Mouse (Mus musculus) G1E (cell line): Measurements from ENCODE around the gene Slc38a7. TPM values are rescaled to one million over a fixed set of nuclear protein-coding genes. Genes with fewer than 3 reads are reported as not detected.

ENCODE experiments used
- ATAC-seq: 2 replicates; pipeline ENCODE4 v1.8.0; 2016; ENCODE audit warnings: mild to moderate bottlenecking; ENCODE audit not compliant: insufficient number of reproducible peaks, poor library complexity, low FRiP score, severe bottlenecking; ENCODE audit errors: extremely low read depth
- DNase-seq: peaks from one replicate; pipeline ENCODE4 v3.0.0; 2012; ENCODE audit warnings: low spot score
- H3K27me3 ChIP-seq: 2 replicates; pipeline ENCODE4 v1.6.1; 2012; ENCODE audit warnings: mild to moderate bottlenecking, low read length, inconsistent platforms; ENCODE audit not compliant: insufficient read depth
- H3K36me3 ChIP-seq: replicated peaks from 2 replicates; pipeline ENCODE3; 2012; ENCODE audit warnings: mild to moderate bottlenecking, inconsistent platforms
- H3K4me1 ChIP-seq: 2 replicates; pipeline ENCODE4 v1.6.1; 2012; ENCODE audit warnings: low read depth, low read length, inconsistent platforms, mixed read lengths; ENCODE audit not compliant: insufficient read depth
- H3K4me3 ChIP-seq: 2 replicates; pipeline ENCODE4 v1.5.1; 2012; ENCODE audit warnings: low read depth, mild to moderate bottlenecking, inconsistent platforms, low read length, moderate library complexity, mixed read lengths
- H3K9me3 ChIP-seq: replicated peaks from 2 replicates; pipeline ENCODE4 v1.6.1; 2012; ENCODE audit warnings: inconsistent platforms
- CTCF ChIP-seq: IDR thresholded peaks from 2 replicates; pipeline ENCODE4 v1.5.1; 2012; ENCODE audit warnings: low read depth, low read length, inconsistent platforms, mixed read lengths
- GATA1 ChIP-seq: IDR thresholded peaks from 2 replicates; pipeline ENCODE4 v1.6.1; 2012; ENCODE audit warnings: borderline replicate concordance, low read length, inconsistent platforms, mixed read lengths
- GATA2 ChIP-seq: IDR thresholded peaks from 2 replicates; pipeline ENCODE4 v1.6.1; 2012; ENCODE audit warnings: low read depth, low read length, inconsistent platforms, borderline replicate concordance
- POLR2AphosphoS5 ChIP-seq: IDR thresholded peaks from 2 replicates; pipeline ENCODE4 v1.6.1; 2012; ENCODE audit warnings: low read depth, low read length, inconsistent platforms; ENCODE audit not compliant: insufficient replicate concordance
- TAL1 ChIP-seq: conservative IDR thresholded peaks from 2 replicates; pipeline ENCODE4 v1.6.1; 2012; ENCODE audit warnings: low read depth, low read length, inconsistent platforms, mixed read lengths
- polyA plus RNA-seq: library from polyadenylated mRNA; stranded (reverse); fragments of >175 nt; gene quantifications from 2 replicates; pipeline ENCODE4 v1.2.3, GENCODE M21; 2012
- total RNA-seq, 2 experiments: library from RNA; stranded (forward) in 1 of 2; stranded (reverse) in 1 of 2; fragments of 200-1000 nt in 1 of 2; fragments of >200 nt in 1 of 2; fragmentation: Nextera tagmentation in 1 of 2; gene quantifications; 2 replicates each; pipeline ENCODE4 v1.2.3; 2014 to 2017

Gene Slc38a7
- total and polyA plus RNA-seq, 3 experiments = 13.3 to 24.6 (median 16.1) TPM

DNA sequence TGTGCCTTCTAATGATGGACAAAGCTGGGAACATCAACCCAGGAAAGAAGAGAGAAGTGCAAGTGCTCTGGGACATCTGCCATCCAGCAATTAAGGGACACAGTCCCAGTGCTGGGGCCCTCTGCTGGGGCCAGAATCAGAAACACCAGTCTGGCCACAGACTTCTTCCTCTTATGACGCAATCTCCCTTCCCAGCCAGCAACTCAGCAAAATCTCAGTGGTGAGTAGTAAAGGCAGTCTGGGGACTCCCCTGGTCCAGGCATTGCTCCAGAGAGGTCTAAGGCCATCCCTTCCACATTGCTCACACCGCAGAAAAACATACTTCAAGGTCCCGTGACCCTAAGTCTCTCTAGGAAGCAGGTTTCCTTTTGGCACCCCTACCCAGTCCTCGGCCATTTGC is 1.0 kb downstream of the Slc38a7 start:
- peaks cover 31% of the 10 kb centered on the region for H3K36me3 ChIP-seq
- ATAC-seq (peak; percentile 40), DNase-seq (peak; percentile 40)
- no peaks in the 10 kb centered on the region for H3K27me3 ChIP-seq
- peak overlapping the region; percentile 77 for H3K4me3 ChIP-seq
- peaks cover 42% of the 10 kb centered on the region for H3K4me1 ChIP-seq
- no peak for TF ChIP-seq GATA2
- no peak for TF ChIP-seq CTCF
- TF ChIP-seq POLR2AphosphoS5 = no peak
- TF ChIP-seq GATA1 = no peak
- no peak for TF ChIP-seq TAL1
- peaks cover 4% of the 10 kb centered on the region for H3K9me3 ChIP-seq

DNA sequence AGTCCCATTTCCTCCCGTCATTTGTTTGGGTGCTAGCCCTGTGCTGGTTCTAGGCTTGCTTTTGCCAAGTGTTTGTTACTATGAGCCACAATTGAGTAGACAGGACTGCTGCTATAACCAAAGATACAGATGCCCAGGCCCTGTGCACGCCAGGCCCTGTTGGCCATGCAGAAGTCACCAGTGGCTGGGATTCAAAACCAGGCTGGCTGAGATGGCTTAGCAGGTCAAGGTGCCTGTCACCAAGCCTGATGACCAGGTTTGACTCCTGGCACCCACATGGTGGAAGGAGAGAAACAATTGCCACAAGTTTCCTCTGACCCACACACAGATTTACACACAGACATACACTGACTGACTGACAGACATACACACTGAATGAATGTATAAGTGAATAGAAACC is 3.0 kb downstream of the Slc38a7 start:
- no peak overlapping the region for H3K4me3 ChIP-seq
- TF ChIP-seq GATA1 = no peak
- TF ChIP-seq GATA2 = no peak
- TF ChIP-seq CTCF = no peak
- no peak for TF ChIP-seq POLR2AphosphoS5
- TF ChIP-seq TAL1 = no peak
- no peak for DNase-seq
- H3K36me3 ChIP-seq = peaks cover 45% of the 10 kb centered on the region
- peaks cover 48% of the 10 kb centered on the region for H3K4me1 ChIP-seq
- H3K27me3 ChIP-seq = no peaks in the 10 kb centered on the region
- peaks cover 4% of the 10 kb centered on the region for H3K9me3 ChIP-seq
- ATAC-seq = no peak

DNA sequence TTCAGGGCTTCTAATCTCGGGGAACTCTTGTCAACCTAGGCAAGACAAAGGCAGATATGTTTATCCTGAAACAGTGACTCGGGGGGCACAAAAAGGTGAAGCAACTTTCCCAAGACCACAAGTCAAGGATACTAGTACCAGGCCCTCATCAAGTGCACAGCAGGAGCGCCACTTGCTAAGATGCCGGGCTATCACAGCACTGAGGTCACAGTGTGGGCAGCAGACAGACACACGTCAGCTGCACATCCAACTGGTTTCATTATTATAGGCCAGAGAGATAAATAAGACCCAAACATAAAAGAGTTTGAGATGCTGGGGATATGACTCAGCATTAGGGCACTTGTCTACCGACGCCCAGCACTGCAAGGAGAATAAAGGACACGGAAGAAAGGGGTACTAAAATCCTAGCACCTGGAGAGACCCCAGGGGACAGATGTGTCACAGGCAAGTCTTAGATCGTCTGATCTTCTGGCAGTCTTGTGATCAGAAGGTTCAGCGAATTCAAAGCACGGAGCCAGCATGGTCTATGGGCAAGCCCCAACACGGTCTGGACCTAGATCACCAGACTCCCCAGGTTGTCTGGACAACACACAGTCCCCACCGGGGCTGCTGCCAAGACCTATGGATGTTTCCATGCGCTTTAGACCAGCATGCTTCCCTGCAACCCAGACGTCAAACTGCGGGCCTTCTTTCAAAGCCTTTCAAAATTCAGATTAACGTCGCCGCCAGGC is 4.4 kb downstream of the Slc38a7 start:
- Histone ChIP-seq H3K4me1 (peaks cover 48% of the 10 kb centered on the region), H3K9me3 (peaks cover 4% of the 10 kb centered on the region), H3K4me3 (no peak overlapping the region; the same call in 1 of the 2 replicates), H3K27me3 (no peaks in the 10 kb centered on the region), H3K36me3 (peaks cover 59% of the 10 kb centered on the region)
- TF ChIP-seq TAL1 (no peak), GATA2 (no peak), POLR2AphosphoS5 (no peak), GATA1 (no peak), CTCF (no peak)
- no peak for DNase-seq
- ATAC-seq = no peak

DNA sequence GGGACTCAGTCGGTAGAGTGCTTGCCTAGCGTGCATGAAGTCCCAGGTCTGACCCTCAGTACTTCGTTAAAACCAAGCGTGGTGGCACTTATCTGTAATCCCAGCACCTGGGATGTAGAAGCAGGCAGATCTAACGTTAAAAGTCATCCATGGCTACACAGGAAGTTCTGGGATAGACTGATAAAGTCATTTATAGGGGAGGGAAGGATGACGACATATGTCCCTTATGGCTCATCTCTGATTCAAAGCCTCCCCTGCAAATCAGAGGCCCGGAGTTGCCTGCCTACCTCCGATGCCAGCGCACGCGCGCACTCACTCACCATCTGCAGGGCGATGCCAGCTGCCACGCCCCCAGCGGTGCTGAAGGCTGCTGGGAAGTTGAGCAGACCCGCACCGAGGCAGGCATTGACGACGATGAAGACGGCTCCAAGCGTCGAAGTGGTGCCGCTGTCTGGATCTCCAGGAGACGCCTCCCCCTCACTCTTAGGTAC is 5.2 kb downstream of the Slc38a7 start:
- Histone ChIP-seq H3K36me3 (peaks cover 67% of the 10 kb centered on the region), H3K27me3 (no peaks in the 10 kb centered on the region), H3K4me1 (peaks cover 40% of the 10 kb centered on the region), H3K9me3 (peaks cover 4% of the 10 kb centered on the region), H3K4me3 (peak overlapping the region; percentile 41; the same call in 1 of the 2 replicates)
- no peak for TF ChIP-seq POLR2AphosphoS5
- no peak for TF ChIP-seq CTCF
- peak; percentile 65 for TF ChIP-seq TAL1
- DNase-seq (peak; percentile 61), ATAC-seq (peak; percentile 73)

DNA sequence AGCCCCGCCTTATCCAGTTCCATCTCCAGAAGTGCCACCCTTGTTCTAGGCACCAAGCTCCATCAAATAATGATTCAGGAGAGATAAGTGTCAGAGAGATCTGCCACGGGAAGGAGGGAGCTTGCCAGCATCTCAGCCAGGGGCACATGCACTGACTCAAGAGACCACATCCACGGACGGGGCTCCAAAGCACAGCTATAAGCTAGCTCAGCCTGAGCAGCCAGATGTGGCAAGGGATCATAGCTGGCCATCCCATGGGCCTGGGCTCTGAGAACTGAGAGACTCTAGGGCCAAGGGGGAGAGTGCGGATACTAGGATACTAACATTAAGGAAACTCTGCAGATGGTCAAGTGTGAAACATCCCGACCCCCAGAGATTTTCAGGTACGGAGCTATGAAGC is 8.3 kb downstream of the Slc38a7 start:
- TF ChIP-seq POLR2AphosphoS5 (no peak), CTCF (no peak), TAL1 (no peak)
- Histone ChIP-seq H3K4me3 (no peak overlapping the region), H3K4me1 (peaks cover 21% of the 10 kb centered on the region), H3K27me3 (no peaks in the 10 kb centered on the region), H3K9me3 (peaks cover 4% of the 10 kb centered on the region), H3K36me3 (peaks cover 82% of the 10 kb centered on the region)
- ATAC-seq = no peak
- no peak for DNase-seq

DNA sequence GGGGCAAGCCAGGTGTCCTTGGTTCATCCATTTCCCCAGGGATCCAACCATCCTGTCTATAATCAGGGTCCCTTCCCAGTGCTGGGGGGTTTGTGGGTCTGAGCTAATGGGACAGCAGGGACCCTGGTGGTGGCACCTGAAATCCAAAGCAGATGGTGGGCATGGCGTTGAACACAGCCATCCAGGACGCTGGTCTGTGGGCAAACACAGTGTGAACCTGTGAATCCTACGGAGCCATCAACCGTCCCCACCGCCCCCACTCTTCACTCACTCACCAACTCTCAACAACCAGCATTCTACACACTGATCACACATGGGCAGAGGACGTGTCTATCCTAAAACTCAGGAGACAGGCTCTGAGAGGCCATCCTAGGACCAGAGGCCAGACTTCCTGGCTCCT is 9.4 kb downstream of the Slc38a7 start:
- Histone ChIP-seq H3K9me3 (peaks cover 4% of the 10 kb centered on the region), H3K27me3 (no peaks in the 10 kb centered on the region), H3K4me3 (no peak overlapping the region), H3K36me3 (peaks cover 87% of the 10 kb centered on the region), H3K4me1 (peaks cover 17% of the 10 kb centered on the region)
- TF ChIP-seq GATA1 = no peak
- TF ChIP-seq TAL1 = no peak
- TF ChIP-seq CTCF = no peak
- TF ChIP-seq POLR2AphosphoS5 = no peak
- TF ChIP-seq GATA2 = no peak
- DNase-seq = no peak
- no peak for ATAC-seq
